Mouse (Mus musculus) lung, embryonic 16.5 days (tissue): Measurements from ENCODE around the gene Gpr25. TPM values are rescaled to one million over a fixed set of nuclear protein-coding genes. Genes with fewer than 3 reads are reported as not detected.

ENCODE experiments used
- ATAC-seq: fragments of 200-750 bp; cut with Nextera tagmentation; 2 replicates; pipeline ENCODE4 v1.8.0; 2017; ENCODE audit warnings: low read depth, mild to moderate bottlenecking, moderate library complexity
- H3K27ac ChIP-seq: fragments of 300-500 bp; sonication (generic); 2 replicates; pipeline ENCODE4 v1.5.1; 2014; ENCODE audit warnings: mild to moderate bottlenecking, control low read depth, low read length
- H3K27me3 ChIP-seq: fragments of 300-500 bp; sonication (generic); 2 replicates; pipeline ENCODE4 v1.6.1; 2014; ENCODE audit warnings: low read depth, low read length, mixed read lengths; ENCODE audit not compliant: control insufficient read depth, insufficient read depth
- H3K36me3 ChIP-seq: fragments of 300-500 bp; sonication (generic); 2 replicates; pipeline ENCODE4 v1.6.1; 2014; ENCODE audit warnings: low read length; ENCODE audit not compliant: control insufficient read depth, insufficient read depth
- H3K4me1 ChIP-seq: fragments of 300-500 bp; sonication (generic); replicated peaks from 2 replicates; pipeline ENCODE4 v1.6.1; 2014; ENCODE audit warnings: low read length, mixed read lengths; ENCODE audit not compliant: control insufficient read depth, insufficient read depth
- H3K4me2 ChIP-seq: fragments of 300-500 bp; sonication (generic); 2 replicates; pipeline ENCODE4 v1.6.1; 2014; ENCODE audit warnings: low read depth, low read length, control low read depth
- H3K4me3 ChIP-seq: fragments of 300-500 bp; sonication (generic); 2 replicates; pipeline ENCODE4 v1.5.1; 2014; ENCODE audit warnings: mild to moderate bottlenecking, low read length, control low read depth
- H3K9ac ChIP-seq: fragments of 300-500 bp; sonication (generic); 2 replicates; pipeline ENCODE4 v1.6.1; 2014; ENCODE audit warnings: low read length, control low read depth
- H3K9me3 ChIP-seq: fragments of 300-500 bp; sonication (generic); 2 replicates; pipeline ENCODE4 v1.6.1; 2016; ENCODE audit warnings: low read length; ENCODE audit not compliant: control insufficient read depth
- WGBS: fragments of 180-500 bp; shearing (Covaris S2); extraction: QIAGEN DNeasy Blood & Tissue Kit; methylation state at CpG from one replicate; pipeline ENCODE4 v1.1.7; 2014; 5-methylcytosine and 5-hydroxymethylcytosine counted together
- polyA plus RNA-seq: library from polyadenylated mRNA; unstranded; fragments of >200 nt; fragmentation: Nextera tagmentation; extraction: Ambion mirVana; gene quantifications from 2 replicates; pipeline ENCODE4 v1.2.1, GENCODE M21; 2015

The Gpr25 gene
- polyA plus RNA-seq, 1 experiment from 2014 or later = not detected

DNA sequence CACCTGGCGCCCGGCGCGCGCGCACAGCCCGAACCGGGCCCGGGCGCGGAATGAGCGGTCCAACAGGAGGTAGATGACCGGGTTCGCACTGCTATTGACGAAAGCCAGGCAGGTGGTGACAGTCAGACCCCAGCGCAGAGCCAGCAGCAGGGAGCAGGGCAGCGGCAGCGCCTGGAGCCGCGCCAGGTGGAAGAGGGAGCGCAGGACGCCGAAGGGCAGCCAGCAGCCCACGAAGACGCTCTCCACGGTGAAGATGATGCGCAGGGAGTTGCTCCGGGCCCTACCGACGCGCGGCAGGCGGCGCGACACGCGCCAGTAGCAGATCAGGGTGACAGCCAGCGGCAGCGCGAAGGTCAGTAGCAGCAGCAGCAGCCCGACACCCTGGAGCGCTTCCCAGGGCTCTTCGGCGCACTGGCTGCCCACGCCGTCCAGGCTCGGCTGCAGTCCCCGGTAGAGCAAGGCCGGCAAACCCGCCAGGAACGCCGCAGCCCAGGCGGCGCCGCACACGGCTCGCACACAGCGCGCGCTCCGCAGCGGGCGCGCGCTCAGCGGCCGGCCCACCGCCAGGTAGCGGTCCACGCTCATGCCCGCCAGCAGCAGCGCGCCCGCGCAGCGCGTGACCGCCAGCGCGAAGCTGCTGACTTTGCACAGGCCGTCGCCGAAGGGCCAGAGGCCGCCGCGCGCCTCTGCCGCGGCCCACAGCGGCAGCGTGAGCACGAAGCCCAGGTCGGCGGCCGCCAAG is 609 bp downstream of the Gpr25 start:
- Histone ChIP-seq H3K4me3 (peak overlapping the region; percentile 57), H3K36me3 (no peaks in the 10 kb centered on the region), H3K9me3 (no peaks in the 10 kb centered on the region), H3K27ac (no peak overlapping the region), H3K4me1 (peaks cover 11% of the 10 kb centered on the region), H3K9ac (peak overlapping the region; percentile 43), H3K4me2 (peak overlapping the region; percentile 94), H3K27me3 (peaks cover 48% of the 10 kb centered on the region)
- peak; percentile 74 for ATAC-seq
- WGBS = under 1% methylated on average over 79 of the region's 95 CpGs

DNA sequence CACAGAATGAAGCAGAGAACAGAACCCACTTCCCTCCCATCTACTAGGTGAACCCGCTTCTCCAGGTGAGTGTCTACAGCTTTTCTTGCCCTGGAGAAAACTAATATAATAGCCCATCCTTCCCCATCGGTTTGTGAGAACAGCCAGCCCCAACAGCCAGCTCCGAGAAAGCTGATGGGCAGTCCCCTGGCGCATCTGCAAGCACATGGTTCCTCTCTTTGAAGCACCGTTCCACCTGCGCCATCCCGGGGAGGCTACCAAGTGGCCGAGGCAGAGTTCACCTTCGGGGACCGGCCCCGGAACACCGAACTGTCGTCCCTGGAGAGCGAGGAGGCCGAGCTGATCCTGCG is 1.2 kb downstream of the Gpr25 start:
- peak overlapping the region; percentile 94 for H3K4me2 ChIP-seq
- H3K36me3 ChIP-seq = no peaks in the 10 kb centered on the region
- no peak for ATAC-seq
- H3K4me3 ChIP-seq = peak overlapping the region; percentile 57
- H3K9me3 ChIP-seq = no peaks in the 10 kb centered on the region
- 3% methylated on average over 16 of the region's 16 CpGs for WGBS
- H3K27ac ChIP-seq = no peak overlapping the region
- H3K27me3 ChIP-seq = peaks cover 48% of the 10 kb centered on the region
- H3K9ac ChIP-seq = 0 out of 2 replicates have a peak overlapping the region, but pooled peaks have one; percentile 43
- H3K4me1 ChIP-seq = peaks cover 11% of the 10 kb centered on the region

DNA sequence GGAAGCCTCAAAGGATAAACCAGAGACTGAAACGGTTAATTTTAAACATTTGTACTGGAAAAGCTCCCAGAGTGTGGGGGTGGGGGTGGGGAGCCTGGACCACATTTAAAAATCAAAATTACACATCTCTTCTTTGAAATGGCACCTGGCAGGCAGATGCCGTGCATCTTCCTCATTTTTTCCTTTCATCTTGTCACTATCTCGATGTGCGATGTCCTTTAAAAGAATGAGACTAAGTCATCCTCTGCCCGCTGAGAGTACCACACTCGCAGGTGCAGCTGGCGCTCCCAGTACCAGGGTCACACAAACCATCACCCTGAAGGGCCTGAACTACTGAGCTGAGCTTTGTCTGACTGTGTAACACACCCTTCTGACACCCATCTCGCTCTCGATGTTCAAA is 2.2 kb downstream of the Gpr25 start:
- H3K9me3 ChIP-seq = no peaks in the 10 kb centered on the region
- H3K27ac ChIP-seq = no peak overlapping the region
- no peak overlapping the region for H3K9ac ChIP-seq
- no peak overlapping the region for H3K4me3 ChIP-seq
- peaks cover 48% of the 10 kb centered on the region for H3K27me3 ChIP-seq
- no peak overlapping the region for H3K4me2 ChIP-seq
- H3K4me1 ChIP-seq = peaks cover 11% of the 10 kb centered on the region
- H3K36me3 ChIP-seq = no peaks in the 10 kb centered on the region
- ATAC-seq = no peak
- 59% methylated on average over 9 of the region's 9 CpGs for WGBS

DNA sequence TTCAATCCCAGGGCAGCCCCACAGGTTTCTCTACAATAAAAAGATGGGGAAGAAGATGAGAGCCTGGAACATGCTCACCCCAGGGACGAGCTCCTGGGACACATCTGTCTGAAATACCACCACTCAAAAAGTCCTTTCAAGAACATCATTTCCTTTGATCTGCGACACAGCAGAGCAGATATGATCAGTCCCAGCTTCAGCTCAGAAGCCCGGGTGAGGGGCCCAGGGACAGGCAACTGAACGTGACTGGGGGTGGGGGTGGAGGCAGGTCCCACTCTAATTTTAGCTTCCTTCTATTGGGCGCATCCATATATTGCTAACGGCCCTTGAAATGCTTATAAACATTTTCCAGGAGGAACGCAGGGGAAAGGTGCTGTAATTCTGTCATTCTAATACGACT is 5.0 kb downstream of the Gpr25 start:
- H3K4me1 ChIP-seq = peaks cover 9% of the 10 kb centered on the region
- no peaks in the 10 kb centered on the region for H3K36me3 ChIP-seq
- no peak overlapping the region for H3K9ac ChIP-seq
- no peak overlapping the region for H3K27ac ChIP-seq
- H3K27me3 ChIP-seq = peaks cover 31% of the 10 kb centered on the region
- no peak overlapping the region for H3K4me2 ChIP-seq
- ATAC-seq = no peak
- WGBS = 43% methylated on average over 8 of the region's 8 CpGs
- H3K4me3 ChIP-seq = no peak overlapping the region
- no peaks in the 10 kb centered on the region for H3K9me3 ChIP-seq

DNA sequence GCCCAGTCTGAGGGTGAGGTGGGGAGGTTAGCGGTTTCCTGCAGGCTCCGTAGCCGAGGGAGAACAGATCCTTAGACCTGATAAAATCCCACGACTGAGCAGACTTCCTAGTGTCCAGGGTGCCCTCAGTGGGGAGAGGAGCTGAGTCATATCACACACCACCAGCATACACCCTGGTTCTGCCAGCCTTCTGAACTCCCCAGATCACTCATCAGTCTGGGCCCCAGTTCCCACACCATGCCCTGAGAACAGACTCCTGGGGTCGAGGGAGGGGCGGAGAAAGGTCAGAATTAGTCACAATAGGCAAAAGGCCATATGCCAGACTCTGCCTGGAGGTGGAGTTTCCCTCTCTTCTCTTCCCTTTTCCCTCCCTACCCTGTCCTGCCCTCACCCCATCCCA is 5.5 kb downstream of the Gpr25 start:
- H3K4me2 ChIP-seq = no peak overlapping the region
- no peaks in the 10 kb centered on the region for H3K9me3 ChIP-seq
- 31% methylated on average over 6 of the region's 6 CpGs for WGBS
- no peak overlapping the region for H3K4me3 ChIP-seq
- ATAC-seq = no peak
- H3K9ac ChIP-seq = no peak overlapping the region
- no peak overlapping the region for H3K27ac ChIP-seq
- H3K4me1 ChIP-seq = peaks cover 5% of the 10 kb centered on the region; the same call in 1 of the 2 replicates
- H3K27me3 ChIP-seq = peaks cover 26% of the 10 kb centered on the region
- H3K36me3 ChIP-seq = no peaks in the 10 kb centered on the region

DNA sequence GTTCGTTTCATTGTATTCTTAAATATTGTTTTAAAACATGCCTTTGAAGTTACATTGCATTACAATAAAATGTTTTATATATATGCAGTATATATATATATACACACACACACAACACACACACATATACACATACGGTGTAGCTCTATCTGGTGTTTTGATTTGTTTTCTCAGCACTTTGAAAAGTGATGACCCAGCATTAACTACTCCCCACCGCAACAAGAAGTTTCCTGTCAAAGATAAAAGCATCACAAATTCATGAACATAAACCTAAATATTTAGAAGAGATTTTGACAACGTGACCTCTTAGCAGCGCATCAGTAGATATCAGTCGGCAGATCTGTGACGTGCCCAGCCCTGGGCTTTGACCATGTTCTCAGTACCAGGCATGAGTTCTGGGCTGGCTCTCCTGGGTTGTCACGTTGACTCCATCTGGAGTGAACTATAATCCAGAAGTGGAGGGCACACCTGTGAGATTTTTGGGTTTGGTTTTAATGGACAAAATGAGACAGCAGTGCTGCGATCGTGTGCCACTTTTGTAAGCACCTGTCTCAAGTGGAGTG is 6.1 kb downstream of the Gpr25 start:
- Histone ChIP-seq H3K4me3 (no peak overlapping the region), H3K27ac (no peak overlapping the region), H3K27me3 (peaks cover 20% of the 10 kb centered on the region), H3K36me3 (no peaks in the 10 kb centered on the region), H3K4me2 (no peak overlapping the region), H3K9me3 (no peaks in the 10 kb centered on the region), H3K4me1 (peaks cover under 1% of the 10 kb centered on the region; the same call in 1 of the 2 replicates), H3K9ac (no peak overlapping the region)
- WGBS = 51% methylated on average over 10 of the region's 10 CpGs
- no peak for ATAC-seq

DNA sequence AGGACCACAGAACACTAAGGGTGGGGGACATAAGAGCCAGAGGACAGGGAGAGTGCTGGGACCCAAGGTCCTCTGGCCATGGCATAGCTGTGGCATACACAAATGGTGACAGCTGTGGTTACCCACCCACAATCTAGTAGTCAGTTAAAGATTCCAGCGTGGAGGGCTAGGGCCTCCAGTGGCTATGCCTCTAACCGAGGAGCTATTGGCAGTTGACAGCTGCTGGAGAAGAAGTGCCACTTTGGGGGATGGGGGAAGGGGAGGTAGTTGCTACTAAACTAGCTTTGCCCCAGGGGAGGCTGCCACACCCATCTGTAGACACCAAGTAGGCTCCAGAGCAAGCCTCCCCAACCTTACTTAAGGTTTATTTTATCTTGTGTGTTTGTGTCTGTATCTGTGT is 7.2 kb downstream of the Gpr25 start:
- no peak overlapping the region for H3K4me3 ChIP-seq
- H3K27me3 ChIP-seq = peaks cover 9% of the 10 kb centered on the region
- no peaks in the 10 kb centered on the region for H3K36me3 ChIP-seq
- WGBS = 26% methylated on average over 2 of the region's 2 CpGs
- no peaks in the 10 kb centered on the region for H3K9me3 ChIP-seq
- no peak overlapping the region for H3K4me2 ChIP-seq
- H3K4me1 ChIP-seq = no peaks in the 10 kb centered on the region
- no peak overlapping the region for H3K9ac ChIP-seq
- no peak overlapping the region for H3K27ac ChIP-seq
- ATAC-seq = no peak

DNA sequence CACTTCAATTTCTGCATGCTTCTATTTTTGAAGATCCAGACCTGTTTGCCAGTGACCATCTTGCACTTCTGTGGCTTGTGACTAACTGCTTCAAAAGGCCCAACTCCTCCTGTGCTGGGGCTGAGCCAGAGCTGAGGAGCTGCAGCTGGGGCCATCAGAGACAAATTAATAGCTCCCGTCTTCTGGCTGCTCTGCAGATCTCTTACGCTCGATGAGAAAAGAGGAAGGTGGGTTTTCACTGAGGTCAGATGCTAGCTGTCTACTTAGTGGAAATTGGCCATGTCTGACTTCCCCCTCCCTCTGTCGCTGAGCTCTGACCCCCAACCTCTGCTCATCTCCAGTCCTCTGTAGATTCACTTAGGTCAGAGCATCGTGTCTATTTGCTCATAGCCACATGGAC is 11.0 kb downstream of the Gpr25 start:
- WGBS = 44% methylated on average over 5 of the region's 5 CpGs
- Histone ChIP-seq H3K9me3 (no peaks in the 10 kb centered on the region), H3K36me3 (no peaks in the 10 kb centered on the region), H3K4me1 (no peaks in the 10 kb centered on the region), H3K27ac (no peak overlapping the region), H3K4me2 (no peak overlapping the region), H3K27me3 (no peaks in the 10 kb centered on the region), H3K9ac (no peak overlapping the region), H3K4me3 (no peak overlapping the region)
- no peak for ATAC-seq

DNA sequence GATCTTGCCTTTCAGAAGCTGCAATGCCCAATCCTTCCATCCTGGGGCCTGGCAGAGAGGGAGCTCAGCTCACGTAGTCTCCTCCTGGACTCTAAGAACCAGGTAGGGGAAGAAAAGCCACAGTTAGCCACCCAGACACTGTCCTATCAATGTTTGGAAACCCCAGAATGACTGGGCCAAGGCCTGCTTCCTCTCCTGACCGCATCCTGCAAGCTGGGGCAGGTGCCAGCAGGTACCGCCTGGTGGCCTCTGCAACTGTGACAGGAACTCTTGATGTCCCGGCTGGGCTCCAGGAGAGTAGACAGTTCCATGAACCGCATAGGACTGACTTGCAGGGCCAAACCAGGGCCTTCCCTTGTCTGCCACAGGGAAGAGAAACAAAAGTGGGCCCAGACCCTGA is 13.3 kb downstream of the Gpr25 start:
- no peaks in the 10 kb centered on the region for H3K27me3 ChIP-seq
- H3K4me3 ChIP-seq = no peak overlapping the region
- H3K36me3 ChIP-seq = no peaks in the 10 kb centered on the region
- WGBS = 81% methylated on average over 5 of the region's 5 CpGs
- no peak overlapping the region for H3K9ac ChIP-seq
- no peak overlapping the region for H3K4me2 ChIP-seq
- H3K27ac ChIP-seq = no peak overlapping the region
- H3K4me1 ChIP-seq = no peaks in the 10 kb centered on the region
- ATAC-seq = no peak
- no peaks in the 10 kb centered on the region for H3K9me3 ChIP-seq
